Mouse (Mus musculus) limb, embryonic 15.5 days (tissue): ENCODE measurements around the gene Vps35l. TPM values are rescaled to one million over a fixed set of nuclear protein-coding genes. Genes with fewer than 3 reads are reported as not detected.
A peak's percentile ranks its signal among the peaks of the same experiment; 100 is the strongest.

Source experiments
- ATAC-seq: fragments of 200-750 bp; cut with Nextera tagmentation; 2 replicates; pipeline ENCODE4 v1.8.0; 2017; ENCODE audit warnings: low read depth, moderate TSS enrichment; ENCODE audit not compliant: insufficient number of reproducible peaks, low FRiP score, low TSS enrichment
- H3K27ac ChIP-seq: fragments of 300-500 bp; sonication (generic); 2 replicates; pipeline ENCODE4 v1.5.1; 2015; ENCODE audit warnings: moderate library complexity, mild to moderate bottlenecking, inconsistent platforms
- H3K27me3 ChIP-seq: fragments of 300-500 bp; sonication (generic); 2 replicates; pipeline ENCODE4 v1.6.1; 2015; ENCODE audit warnings: inconsistent platforms
- H3K36me3 ChIP-seq: fragments of 300-500 bp; sonication (generic); 2 replicates; pipeline ENCODE4 v1.6.1; 2015; ENCODE audit warnings: inconsistent platforms
- H3K4me1 ChIP-seq: fragments of 300-500 bp; sonication (generic); 2 replicates; pipeline ENCODE4 v1.6.1; 2015; ENCODE audit warnings: inconsistent platforms
- H3K4me2 ChIP-seq: fragments of 300-500 bp; sonication (generic); 2 replicates; pipeline ENCODE4 v1.6.1; 2015; ENCODE audit warnings: mild to moderate bottlenecking, inconsistent platforms
- H3K4me3 ChIP-seq: fragments of 300-500 bp; sonication (generic); 2 replicates; pipeline ENCODE4 v1.5.1; 2015; ENCODE audit warnings: mild to moderate bottlenecking, inconsistent platforms
- H3K9ac ChIP-seq: fragments of 300-500 bp; sonication (generic); 2 replicates; pipeline ENCODE4 v1.6.1; 2015; ENCODE audit warnings: inconsistent platforms
- H3K9me3 ChIP-seq: fragments of 300-500 bp; sonication (generic); 2 replicates; pipeline ENCODE4 v1.6.1; 2016; ENCODE audit warnings: inconsistent platforms
- WGBS: fragments of 180-500 bp; shearing (Covaris S2); methylation state at CpG from one replicate; pipeline ENCODE4 v1.1.7; 2015; 5-methylcytosine and 5-hydroxymethylcytosine counted together
- polyA plus RNA-seq: library from polyadenylated mRNA; unstranded; fragments of >200 nt; fragmentation: Nextera tagmentation; extraction: Ambion mirVana; gene quantifications from 2 replicates; pipeline ENCODE4 v1.2.1, GENCODE M21; 2015

Gene Vps35l
- 65.3 and 66.3 TPM in 2 replicates for polyA plus RNA-seq

GRCm38 (mm10) chr7:118739975-118740531 is at the start of gene Vps35l:
Gene Vps35l (plus strand): TSS chr7:118740226.
- H3K36me3 ChIP-seq: peaks cover 13% of the 10 kb centered on the region
- peak within 1 kb of the TSS; percentile 82 for H3K4me3 ChIP-seq
- H3K4me1 ChIP-seq: peaks cover 12% of the 10 kb centered on the region
- H3K9ac ChIP-seq: peak within 1 kb of the TSS; percentile 58
- peak; percentile 79 for ATAC-seq
- WGBS: 3% methylated on average over 15 of the region's 16 CpGs
- H3K4me2 ChIP-seq: peak within 1 kb of the TSS; percentile 55
- peak within 1 kb of the TSS; percentile 73 for H3K27ac ChIP-seq
- H3K27me3 ChIP-seq: no peaks in the 10 kb centered on the region
- H3K9me3 ChIP-seq: no peaks in the 10 kb centered on the region

DNA sequence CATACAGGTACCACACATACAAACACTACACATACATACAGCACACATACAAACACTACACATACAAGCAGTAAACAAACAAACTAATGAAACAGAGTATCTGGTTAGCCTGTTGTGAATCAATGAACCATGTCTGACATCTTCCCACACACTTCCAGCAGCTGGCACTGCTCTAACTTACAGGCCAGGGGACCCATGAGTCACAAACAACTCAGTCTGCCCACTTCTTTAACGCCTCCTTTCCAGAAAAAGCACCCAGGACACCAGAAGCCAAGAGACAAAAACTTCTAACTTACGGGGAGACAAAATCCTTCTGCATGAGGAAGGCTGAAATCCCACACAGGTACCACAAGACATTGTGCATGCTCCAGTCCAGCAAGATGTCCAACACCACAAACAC is 48.7 kb upstream of the Vps35l start:
- H3K4me1 ChIP-seq: no peaks in the 10 kb centered on the region
- ATAC-seq: no peak
- H3K36me3 ChIP-seq: peaks cover 78% of the 10 kb centered on the region
- no peaks in the 10 kb centered on the region for H3K9me3 ChIP-seq
- no peak overlapping the region for H3K27ac ChIP-seq
- H3K4me2 ChIP-seq: no peak overlapping the region
- H3K4me3 ChIP-seq: no peak overlapping the region
- WGBS: 95% methylated on average over 2 of the region's 2 CpGs
- no peak overlapping the region for H3K9ac ChIP-seq
- H3K27me3 ChIP-seq: no peaks in the 10 kb centered on the region

DNA sequence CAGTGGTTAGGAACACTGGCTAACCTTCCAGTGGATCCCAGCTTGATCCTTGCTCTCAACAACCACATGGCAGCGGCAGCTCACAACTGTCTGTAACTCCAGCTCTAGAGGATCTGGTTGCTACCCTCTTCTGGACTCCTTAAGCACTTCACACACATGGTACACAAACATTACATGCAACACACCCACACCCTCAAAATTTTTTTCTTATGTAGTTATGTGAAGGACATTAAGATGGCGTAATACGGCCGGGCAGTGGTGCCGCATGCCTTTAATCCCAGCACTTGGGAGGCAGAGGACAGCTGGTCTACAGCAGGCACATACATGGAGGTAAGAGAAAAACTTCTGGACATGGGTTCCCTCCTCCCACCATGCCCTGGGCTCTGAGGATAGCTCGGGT is 43.9 kb upstream of the Vps35l start:
- Histone ChIP-seq H3K27me3 (no peaks in the 10 kb centered on the region), H3K4me1 (no peaks in the 10 kb centered on the region), H3K4me3 (no peak overlapping the region), H3K9ac (no peak overlapping the region), H3K4me2 (no peak overlapping the region), H3K36me3 (peaks cover 54% of the 10 kb centered on the region), H3K27ac (no peak overlapping the region), H3K9me3 (no peaks in the 10 kb centered on the region)
- no peak for ATAC-seq
- WGBS: 95% methylated on average over 6 of the region's 6 CpGs

GRCm38 (mm10) chr7:118697168-118697567 is 42.9 kb upstream of the Vps35l start:
- no peak overlapping the region for H3K27ac ChIP-seq
- peaks cover 44% of the 10 kb centered on the region for H3K36me3 ChIP-seq
- no peak for ATAC-seq
- no peak overlapping the region for H3K9ac ChIP-seq
- 71% methylated on average over 4 of the region's 4 CpGs for WGBS
- no peaks in the 10 kb centered on the region for H3K9me3 ChIP-seq
- H3K4me1 ChIP-seq: no peaks in the 10 kb centered on the region
- H3K4me3 ChIP-seq: no peak overlapping the region
- no peak overlapping the region for H3K4me2 ChIP-seq
- H3K27me3 ChIP-seq: no peaks in the 10 kb centered on the region

DNA sequence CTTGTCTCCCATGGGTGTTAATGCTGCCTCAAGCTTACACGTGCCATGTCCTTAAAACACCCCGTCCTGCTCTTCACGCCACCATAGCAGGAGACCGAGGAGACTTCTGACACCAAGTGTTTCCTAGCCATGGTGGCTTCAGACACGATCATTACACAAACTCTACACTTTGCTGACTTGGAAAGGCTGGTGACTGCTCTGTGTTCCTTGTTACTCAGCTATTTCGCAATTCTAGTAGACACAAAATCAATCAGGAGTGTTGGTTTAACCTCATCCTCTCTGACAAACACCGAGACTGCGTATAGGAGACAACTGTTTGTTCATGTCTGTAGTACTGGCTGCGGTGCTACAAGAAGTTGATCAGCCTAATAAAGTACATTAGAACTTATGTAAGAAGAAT is 41.1 kb upstream of the Vps35l start:
- H3K4me1 ChIP-seq: no peaks in the 10 kb centered on the region
- H3K9ac ChIP-seq: no peak overlapping the region
- no peaks in the 10 kb centered on the region for H3K9me3 ChIP-seq
- 89% methylated on average over 9 of the region's 9 CpGs for WGBS
- H3K36me3 ChIP-seq: peaks cover 35% of the 10 kb centered on the region
- no peak overlapping the region for H3K4me3 ChIP-seq
- no peaks in the 10 kb centered on the region for H3K27me3 ChIP-seq
- no peak overlapping the region for H3K27ac ChIP-seq
- H3K4me2 ChIP-seq: no peak overlapping the region
- ATAC-seq: no peak

GRCm38 (mm10) chr7:118703144-118703561 is 36.9 kb upstream of the Vps35l start:
- H3K36me3 ChIP-seq: no peaks in the 10 kb centered on the region
- H3K4me3 ChIP-seq: no peak overlapping the region
- no peaks in the 10 kb centered on the region for H3K27me3 ChIP-seq
- H3K27ac ChIP-seq: no peak overlapping the region
- WGBS: 87% methylated on average over 15 of the region's 15 CpGs
- no peak overlapping the region for H3K4me2 ChIP-seq
- ATAC-seq: no peak
- no peak overlapping the region for H3K9ac ChIP-seq
- peaks cover 18% of the 10 kb centered on the region for H3K4me1 ChIP-seq
- H3K9me3 ChIP-seq: no peaks in the 10 kb centered on the region

DNA sequence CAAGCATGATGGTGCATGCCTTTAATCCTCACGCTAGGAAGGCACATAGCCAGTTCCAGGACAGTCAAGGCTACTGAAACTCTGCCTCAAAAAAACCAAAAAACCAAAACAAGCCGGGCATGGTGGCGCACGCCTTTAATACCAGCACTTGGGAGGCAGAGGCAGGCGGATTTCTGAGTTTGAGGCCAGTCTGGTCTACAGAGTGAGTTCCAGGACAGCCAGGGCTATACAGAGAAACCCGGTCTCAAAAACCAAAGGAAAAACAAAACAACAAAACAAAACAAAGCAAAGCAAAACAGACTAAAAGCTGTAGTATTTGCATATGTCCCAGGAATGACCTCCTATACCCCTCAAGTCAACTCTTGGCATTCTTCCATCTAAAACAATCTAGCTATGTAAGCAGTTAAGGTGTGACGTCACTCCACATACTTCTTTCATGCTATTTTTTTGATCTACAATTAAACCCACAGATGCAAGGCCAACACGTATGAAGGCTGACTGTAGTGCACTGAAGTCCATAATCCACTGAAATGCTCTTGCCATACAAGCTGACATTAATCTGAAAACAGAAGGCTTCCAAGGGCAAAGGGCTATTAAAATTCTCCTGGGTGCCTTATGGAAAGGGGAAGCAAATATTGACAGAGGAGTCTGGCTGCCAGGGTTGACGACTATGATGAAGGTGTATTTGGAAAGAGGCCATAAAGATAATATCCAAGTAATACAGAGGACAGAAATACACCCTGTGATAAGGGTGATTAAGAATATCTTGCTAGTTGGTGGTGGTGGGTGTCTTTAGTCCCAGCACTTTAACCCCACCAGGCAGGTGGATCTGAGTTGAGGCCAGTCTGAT is 35.8 kb upstream of the Vps35l start:
- peak overlapping the region; percentile 85 for H3K4me2 ChIP-seq
- 75% methylated on average over 9 of the region's 9 CpGs for WGBS
- no peak for ATAC-seq
- peaks cover 18% of the 10 kb centered on the region for H3K4me1 ChIP-seq
- H3K9ac ChIP-seq: no peak overlapping the region; the same call in 1 of the 2 replicates
- H3K36me3 ChIP-seq: no peaks in the 10 kb centered on the region
- H3K27me3 ChIP-seq: no peaks in the 10 kb centered on the region
- H3K9me3 ChIP-seq: no peaks in the 10 kb centered on the region
- peak overlapping the region; percentile 92 for H3K4me3 ChIP-seq
- H3K27ac ChIP-seq: no peak overlapping the region

GRCm38 (mm10) chr7:118705101-118705961 is 34.7 kb upstream of the Vps35l start, which contains the start of gene Gde1:
Gene Gde1 (minus strand): TSS chr7:118705778.
- ATAC-seq: peak; percentile 86
- H3K4me1 ChIP-seq: peaks cover 18% of the 10 kb centered on the region
- H3K4me2 ChIP-seq: peak within 1 kb of the TSS; percentile 85
- H3K4me3 ChIP-seq: peak within 1 kb of the TSS; percentile 92
- no peaks in the 10 kb centered on the region for H3K36me3 ChIP-seq
- H3K27ac ChIP-seq: peak within 1 kb of the TSS; percentile 82
- WGBS: under 1% methylated on average over 64 of the region's 66 CpGs
- H3K27me3 ChIP-seq: no peaks in the 10 kb centered on the region
- peak within 1 kb of the TSS; percentile 86 for H3K9ac ChIP-seq
- H3K9me3 ChIP-seq: no peaks in the 10 kb centered on the region

DNA sequence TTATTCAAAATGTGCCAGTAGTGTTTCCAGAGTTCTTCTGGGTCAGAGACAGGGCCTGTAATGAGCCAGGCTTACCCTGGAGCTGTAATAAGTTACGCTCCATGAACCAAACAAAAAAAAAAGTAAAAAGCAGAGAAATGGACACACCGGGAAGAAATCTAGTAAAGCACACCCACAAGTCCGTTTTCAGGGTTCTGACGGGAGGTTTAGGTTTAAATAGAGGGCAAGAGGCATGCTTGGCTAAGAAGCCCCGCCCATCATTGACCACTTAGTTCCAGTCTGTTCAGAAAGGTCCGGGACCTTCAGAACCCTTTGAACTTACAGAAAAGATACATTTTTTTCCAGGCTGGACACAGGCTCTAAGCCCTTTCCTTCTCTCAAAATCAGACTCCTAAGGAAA is 34.0 kb upstream of the Vps35l start:
- H3K4me3 ChIP-seq: peak overlapping the region; percentile 92
- H3K36me3 ChIP-seq: no peaks in the 10 kb centered on the region
- peak overlapping the region; percentile 85 for H3K4me2 ChIP-seq
- 44% methylated on average over 6 of the region's 6 CpGs for WGBS
- ATAC-seq: no peak
- peaks cover 18% of the 10 kb centered on the region for H3K4me1 ChIP-seq
- no peaks in the 10 kb centered on the region for H3K9me3 ChIP-seq
- 0 out of 2 replicates have a peak overlapping the region, but pooled peaks have one; percentile 86 for H3K9ac ChIP-seq
- no peaks in the 10 kb centered on the region for H3K27me3 ChIP-seq
- H3K27ac ChIP-seq: no peak overlapping the region

GRCm38 (mm10) chr7:118706488-118706887 is 33.5 kb upstream of the Vps35l start:
- no peak overlapping the region for H3K9ac ChIP-seq
- ATAC-seq: no peak
- no peaks in the 10 kb centered on the region for H3K36me3 ChIP-seq
- H3K4me1 ChIP-seq: peaks cover 18% of the 10 kb centered on the region
- WGBS: 84% methylated on average over 5 of the region's 5 CpGs
- no peak overlapping the region for H3K27ac ChIP-seq
- no peak overlapping the region for H3K4me3 ChIP-seq
- H3K9me3 ChIP-seq: no peaks in the 10 kb centered on the region
- no peak overlapping the region for H3K4me2 ChIP-seq
- no peaks in the 10 kb centered on the region for H3K27me3 ChIP-seq

DNA sequence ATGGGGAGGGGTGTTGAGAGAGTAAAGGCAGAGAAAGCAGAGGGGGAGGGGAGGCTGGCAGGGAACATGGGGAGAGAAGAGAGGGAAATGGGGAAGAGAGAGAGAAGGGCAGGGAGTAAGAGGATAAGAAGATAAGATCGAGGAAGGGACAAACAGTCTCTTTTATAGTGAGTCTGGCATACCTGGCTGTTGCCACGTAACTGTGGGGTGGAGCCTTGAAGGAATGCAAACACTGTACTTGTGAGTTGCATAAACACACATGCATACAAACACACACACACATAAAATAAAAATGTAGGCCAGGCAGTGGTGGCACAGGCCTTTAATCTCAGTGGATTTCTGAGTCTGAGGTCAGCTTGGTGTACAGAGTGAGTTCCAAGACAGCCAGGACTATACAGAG is 32.8 kb upstream of the Vps35l start:
- Histone ChIP-seq H3K9ac (no peak overlapping the region), H3K4me1 (peaks cover 18% of the 10 kb centered on the region), H3K4me3 (no peak overlapping the region), H3K27me3 (no peaks in the 10 kb centered on the region), H3K4me2 (no peak overlapping the region), H3K36me3 (no peaks in the 10 kb centered on the region), H3K27ac (no peak overlapping the region), H3K9me3 (no peaks in the 10 kb centered on the region)
- ATAC-seq: no peak
- WGBS: 68% methylated on average over 2 of the region's 2 CpGs
